Mouse (Mus musculus): ENCODE measurements at regions not wholly inside any gene's neighbourhood (a gene's known extent, or its start where the extent isn't known, plus 50 kb on each side); places are given as distances from the start of the nearest gene placed in this dataset.

DNA sequence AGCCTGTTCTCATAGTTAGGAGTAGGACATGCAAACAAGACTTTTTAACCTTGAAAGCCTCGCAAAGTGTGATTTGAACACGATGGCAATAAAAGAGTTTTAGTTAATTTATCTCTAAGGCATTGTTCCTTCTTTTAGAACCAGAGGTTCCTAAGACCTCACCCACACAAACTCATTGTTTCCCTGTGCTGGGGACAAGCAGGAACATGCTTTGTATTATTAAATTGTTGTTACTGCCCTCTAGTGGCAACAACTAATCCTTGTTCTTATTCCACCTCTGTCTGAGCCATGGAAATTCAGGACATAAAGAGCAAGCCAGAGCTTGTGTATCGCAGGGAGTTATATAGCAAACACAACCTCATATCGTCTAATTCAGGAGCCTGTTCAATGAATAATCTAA, 157.9 kb downstream of the Gm11146 start:
- WGBS, result 27% methylated on average over 4 of the region's 4 CpGs
- Histone ChIP-seq H3K4me1 (replicated peaks) (no peaks in the 10 kb centered on the region), H3K4me3 (replicated peaks) (no peak overlapping the region), H3K9ac (no peak overlapping the region), H3K27ac (no peak overlapping the region), H3K4me2 (replicated peaks) (no peak overlapping the region), H3K9me3 (no peaks in the 10 kb centered on the region), H3K27me3 (replicated peaks) (no peaks in the 10 kb centered on the region), H3K36me3 (no peaks in the 10 kb centered on the region)
- peak; percentile 87 for ATAC-seq

DNA sequence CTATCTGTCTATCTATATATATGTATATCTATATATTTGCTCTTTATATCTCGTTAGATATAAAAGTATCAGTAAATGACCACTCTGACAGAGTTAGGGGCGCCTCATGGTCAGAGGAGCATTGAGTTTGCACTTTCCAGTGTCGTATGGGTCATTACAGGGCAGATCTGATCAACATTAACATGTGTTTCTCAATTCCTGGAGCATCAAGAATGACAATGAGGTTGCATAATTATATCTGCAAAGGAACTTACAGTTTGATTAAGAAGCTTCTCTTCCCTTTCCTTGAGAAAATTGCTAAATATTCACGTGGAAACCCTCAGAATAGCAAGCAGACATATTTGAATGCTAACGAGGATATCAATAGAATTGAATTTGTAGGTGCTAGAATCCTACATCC, 158.6 kb downstream of the Gm11146 start:
- no peaks in the 10 kb centered on the region for H3K36me3 ChIP-seq
- H3K9me3 ChIP-seq, result no peaks in the 10 kb centered on the region
- no peaks in the 10 kb centered on the region for H3K27me3 ChIP-seq (replicated peaks)
- no peak overlapping the region for H3K4me3 ChIP-seq (replicated peaks)
- H3K27ac ChIP-seq, result no peak overlapping the region
- no peak for ATAC-seq
- no peak overlapping the region for H3K4me2 ChIP-seq (replicated peaks)
- no peaks in the 10 kb centered on the region for H3K4me1 ChIP-seq (replicated peaks)
- H3K9ac ChIP-seq, result no peak overlapping the region
- WGBS, result 92% methylated on average over 5 of the region's 5 CpGs

GRCm38 (mm10) chr16:77442866-77443265, 159.0 kb downstream of the Gm11146 start:
- no peak for ATAC-seq
- Histone ChIP-seq H3K9me3 (no peaks in the 10 kb centered on the region), H3K36me3 (no peaks in the 10 kb centered on the region), H3K9ac (no peak overlapping the region), H3K4me2 (replicated peaks) (no peak overlapping the region), H3K4me1 (replicated peaks) (no peaks in the 10 kb centered on the region), H3K27ac (no peak overlapping the region), H3K27me3 (replicated peaks) (no peaks in the 10 kb centered on the region), H3K4me3 (replicated peaks) (no peak overlapping the region)
- 87% methylated on average over 6 of the region's 6 CpGs for WGBS

DNA sequence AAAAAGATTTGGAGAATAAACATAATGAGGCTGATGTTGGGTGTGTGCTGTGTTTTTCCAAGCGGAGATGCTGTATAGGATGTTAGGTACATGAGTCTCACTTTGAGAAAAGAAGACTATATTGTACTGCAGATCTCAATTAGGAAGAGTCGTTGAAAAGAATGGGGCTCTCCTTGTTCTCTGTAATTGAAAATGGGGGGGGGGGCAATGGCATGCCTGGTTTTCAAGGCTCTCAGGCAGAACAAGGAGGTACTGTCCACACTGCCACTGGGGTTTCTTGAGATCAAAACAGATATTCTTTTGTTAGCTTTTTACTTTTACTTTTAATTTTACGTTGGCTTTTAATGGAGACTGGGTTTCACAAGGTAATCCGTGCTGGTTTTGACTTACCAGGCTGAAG, 170.5 kb downstream of the Gm11146 start:
- H3K4me1 ChIP-seq (replicated peaks), result no peaks in the 10 kb centered on the region
- ATAC-seq, result no peak
- H3K27ac ChIP-seq, result no peak overlapping the region
- H3K36me3 ChIP-seq, result no peaks in the 10 kb centered on the region
- no peak overlapping the region for H3K4me3 ChIP-seq (replicated peaks)
- H3K9me3 ChIP-seq, result no peaks in the 10 kb centered on the region
- 82% methylated on average over 4 of the region's 4 CpGs for WGBS
- no peak overlapping the region for H3K9ac ChIP-seq
- no peaks in the 10 kb centered on the region for H3K27me3 ChIP-seq (replicated peaks)
- no peak overlapping the region for H3K4me2 ChIP-seq (replicated peaks)

DNA sequence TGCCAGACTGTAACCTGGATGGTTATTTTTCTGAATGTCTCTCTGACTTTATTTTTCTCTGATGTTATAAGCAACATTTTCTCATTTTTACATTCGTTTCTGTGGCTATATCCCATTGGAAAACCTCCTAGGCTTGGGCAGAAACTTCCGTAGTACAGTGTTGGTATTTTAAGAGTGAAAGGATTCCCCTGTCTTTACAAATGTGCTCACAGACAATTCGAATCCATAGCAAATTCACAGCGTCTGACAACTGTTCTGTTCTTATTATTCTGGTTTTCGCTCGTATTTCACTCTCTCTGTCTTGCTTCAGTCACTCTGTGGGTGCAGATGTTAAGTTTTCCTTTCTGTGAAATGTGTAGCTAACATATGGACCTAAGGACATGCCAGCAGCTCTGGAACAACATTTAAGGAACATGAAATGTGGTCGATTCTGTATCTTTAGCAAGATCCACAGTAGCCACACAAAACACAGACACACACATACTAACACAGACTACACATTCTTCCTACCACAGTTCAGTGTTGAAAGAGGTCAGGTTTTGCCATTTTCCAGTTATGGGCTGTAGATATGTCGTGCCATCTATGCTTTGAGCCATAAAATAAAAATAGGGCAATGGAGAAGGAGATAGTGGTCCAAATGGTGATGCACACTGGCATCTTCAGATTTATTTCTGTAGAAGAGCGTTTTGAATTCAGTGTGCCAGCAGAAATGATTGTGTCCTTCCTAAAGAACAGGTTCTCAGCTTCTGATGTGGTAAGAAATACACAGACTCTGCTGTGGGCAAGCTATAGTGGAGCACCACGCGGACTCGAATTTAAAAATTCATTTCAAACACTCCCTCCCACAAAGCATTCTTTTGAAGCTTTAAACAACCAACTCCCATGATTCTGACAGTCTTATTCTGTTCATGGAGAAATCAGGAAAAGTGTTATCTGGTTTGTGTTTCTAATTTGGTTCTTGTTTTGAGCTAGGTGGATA, 179.2 kb downstream of the Gm11146 start:
- ATAC-seq, result no peak
- Histone ChIP-seq H3K4me2 (replicated peaks) (no peak overlapping the region), H3K4me3 (replicated peaks) (no peak overlapping the region)

GRCm38 (mm10) chr16:77421591-77422024, 180.3 kb downstream of the Gm11146 start:
- no peak overlapping the region for H3K4me3 ChIP-seq (replicated peaks)
- no peaks in the 10 kb centered on the region for H3K4me1 ChIP-seq (replicated peaks)
- no peaks in the 10 kb centered on the region for H3K27me3 ChIP-seq (replicated peaks)
- H3K27ac ChIP-seq, result no peak overlapping the region
- H3K9ac ChIP-seq, result no peak overlapping the region
- H3K9me3 ChIP-seq, result no peaks in the 10 kb centered on the region
- H3K4me2 ChIP-seq (replicated peaks), result no peak overlapping the region
- H3K36me3 ChIP-seq, result no peaks in the 10 kb centered on the region
- WGBS, result 51% methylated on average over 10 of the region's 10 CpGs
- ATAC-seq, result peak; percentile 58

More for the DNA sequence above, 179.2 kb downstream of the Gm11146 start:
- Histone ChIP-seq H3K27ac (no peak overlapping the region), H3K9ac (no peak overlapping the region), H3K9me3 (no peaks in the 10 kb centered on the region), H3K27me3 (replicated peaks) (no peaks in the 10 kb centered on the region), H3K36me3 (no peaks in the 10 kb centered on the region), H3K4me1 (replicated peaks) (no peaks in the 10 kb centered on the region)
- 87% methylated on average over 12 of the region's 12 CpGs for WGBS

GRCm38 (mm10) chr16:77421001-77421400, 180.9 kb downstream of the Gm11146 start:
- 60% methylated on average over 6 of the region's 6 CpGs for WGBS
- Histone ChIP-seq H3K4me1 (replicated peaks) (no peaks in the 10 kb centered on the region), H3K36me3 (no peaks in the 10 kb centered on the region), H3K27me3 (replicated peaks) (no peaks in the 10 kb centered on the region), H3K27ac (no peak overlapping the region), H3K9me3 (no peaks in the 10 kb centered on the region), H3K9ac (no peak overlapping the region), H3K4me2 (replicated peaks) (no peak overlapping the region), H3K4me3 (replicated peaks) (no peak overlapping the region)
- ATAC-seq, result no peak

GRCm38 (mm10) chr16:77420136-77420860, 181.6 kb downstream of the Gm11146 start:
- 64% methylated on average over 8 of the region's 8 CpGs for WGBS
- ATAC-seq, result no peak

GRCm38 (mm10) chr16:77419116-77419735, 182.7 kb downstream of the Gm11146 start:
- no peaks in the 10 kb centered on the region for H3K36me3 ChIP-seq
- H3K4me2 ChIP-seq (replicated peaks), result no peak overlapping the region
- no peak overlapping the region for H3K9ac ChIP-seq
- no peaks in the 10 kb centered on the region for H3K9me3 ChIP-seq
- WGBS, result 59% methylated on average over 4 of the region's 4 CpGs
- H3K27me3 ChIP-seq (replicated peaks), result no peaks in the 10 kb centered on the region
- no peak for ATAC-seq
- H3K27ac ChIP-seq, result no peak overlapping the region
- no peaks in the 10 kb centered on the region for H3K4me1 ChIP-seq (replicated peaks)
- H3K4me3 ChIP-seq (replicated peaks), result no peak overlapping the region

More at GRCm38 (mm10) chr16:77420136-77420860, 181.6 kb downstream of the Gm11146 start:
- Histone ChIP-seq H3K9me3 (no peaks in the 10 kb centered on the region), H3K4me3 (replicated peaks) (no peak overlapping the region), H3K27me3 (replicated peaks) (no peaks in the 10 kb centered on the region), H3K27ac (no peak overlapping the region), H3K9ac (no peak overlapping the region), H3K4me1 (replicated peaks) (no peaks in the 10 kb centered on the region), H3K4me2 (replicated peaks) (no peak overlapping the region), H3K36me3 (no peaks in the 10 kb centered on the region)

GRCm38 (mm10) chr16:77418486-77418885, 183.4 kb downstream of the Gm11146 start:
- 94% methylated on average over 1 of the region's 1 CpGs for WGBS
- no peaks in the 10 kb centered on the region for H3K4me1 ChIP-seq (replicated peaks)

DNA sequence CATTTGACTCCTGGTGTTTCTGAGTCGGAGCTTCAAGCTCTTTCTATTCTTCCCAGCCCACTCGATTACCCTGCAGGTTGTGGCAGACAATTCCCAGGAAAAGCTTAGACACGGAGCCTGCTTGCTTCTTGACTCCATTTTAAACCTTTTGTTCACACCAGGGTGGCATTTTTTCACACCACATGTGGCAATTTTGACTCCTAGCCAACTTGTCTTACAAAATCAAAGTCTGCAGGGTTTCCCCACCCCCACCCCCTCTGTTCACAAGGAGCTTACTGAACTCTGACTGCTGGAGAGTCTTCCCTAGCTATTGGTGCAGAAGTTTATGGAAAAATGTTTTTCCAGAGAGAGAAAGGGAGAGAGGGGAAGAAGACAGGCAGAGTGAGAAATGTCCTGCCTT, 184.1 kb downstream of the Gm11146 start:
- Histone ChIP-seq H3K9ac (no peak overlapping the region), H3K4me2 (replicated peaks) (no peak overlapping the region), H3K27me3 (replicated peaks) (no peaks in the 10 kb centered on the region), H3K4me3 (replicated peaks) (no peak overlapping the region), H3K9me3 (no peaks in the 10 kb centered on the region), H3K36me3 (no peaks in the 10 kb centered on the region), H3K4me1 (replicated peaks) (no peaks in the 10 kb centered on the region), H3K27ac (no peak overlapping the region)
- 27% methylated on average over 3 of the region's 3 CpGs for WGBS
- no peak for ATAC-seq

More at GRCm38 (mm10) chr16:77418486-77418885, 183.4 kb downstream of the Gm11146 start:
- no peak overlapping the region for H3K4me2 ChIP-seq (replicated peaks)
- no peak for ATAC-seq
- H3K4me3 ChIP-seq (replicated peaks), result no peak overlapping the region
- no peaks in the 10 kb centered on the region for H3K9me3 ChIP-seq
- no peak overlapping the region for H3K27ac ChIP-seq
- no peaks in the 10 kb centered on the region for H3K27me3 ChIP-seq (replicated peaks)
- H3K36me3 ChIP-seq, result no peaks in the 10 kb centered on the region
- no peak overlapping the region for H3K9ac ChIP-seq

- H3K4me1 ChIP-seq (replicated peaks), result no peaks in the 10 kb centered on the region
- no peak overlapping the region for H3K9ac ChIP-seq
- no peak for ATAC-seq
- no peaks in the 10 kb centered on the region for H3K27me3 ChIP-seq (replicated peaks)
- H3K27ac ChIP-seq, result no peak overlapping the region
- H3K4me3 ChIP-seq (replicated peaks), result no peak overlapping the region
- no peak overlapping the region for H3K4me2 ChIP-seq (replicated peaks)
- no peaks in the 10 kb centered on the region for H3K9me3 ChIP-seq
- WGBS, result 26% methylated on average over 1 of the region's 1 CpGs
- no peaks in the 10 kb centered on the region for H3K36me3 ChIP-seq
Observed at GRCm38 (mm10) chr16:77414562-77414961, 187.3 kb downstream of the Gm11146 start.

Measured in intestine, embryonic 15.5 days (tissue).